Mouse (Mus musculus) cerebral cortex, adult 2 months (tissue): ENCODE data around the gene Ucn2.

ENCODE experiments used
- WGBS: fragments of 180-500 bp; shearing (Covaris S2); methylation state at CpG from one replicate; pipeline ENCODE4 v1.1.7; 2018; 5-methylcytosine and 5-hydroxymethylcytosine counted together

The Ucn2 gene

DNA sequence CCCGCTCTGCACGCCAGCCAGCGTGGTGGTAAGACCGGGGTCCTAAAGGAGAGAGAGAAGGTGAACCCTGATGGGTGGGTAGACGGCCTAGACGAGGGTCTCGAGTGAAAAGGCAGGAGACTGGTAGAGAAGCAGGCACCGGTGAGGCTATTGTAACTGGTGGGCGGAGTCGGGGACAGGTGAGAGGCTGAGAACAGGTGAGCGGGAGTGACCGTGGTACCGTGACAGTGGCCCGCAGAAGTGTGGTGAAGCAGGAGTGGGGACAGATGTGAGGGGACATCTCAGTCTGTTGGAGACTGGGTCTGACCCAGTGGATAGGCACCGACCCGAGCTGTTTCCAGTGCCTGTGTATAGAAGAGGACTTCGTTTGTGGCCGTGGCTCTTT, 6.3 kb downstream of the Ucn2 start:
- 7% methylated on average over 18 of the region's 18 CpGs for WGBS

GRCm38 (mm10) chr9:108992620-108993361, 7.0 kb downstream of the Ucn2 start:
- 62% methylated on average over 9 of the region's 9 CpGs for WGBS

DNA sequence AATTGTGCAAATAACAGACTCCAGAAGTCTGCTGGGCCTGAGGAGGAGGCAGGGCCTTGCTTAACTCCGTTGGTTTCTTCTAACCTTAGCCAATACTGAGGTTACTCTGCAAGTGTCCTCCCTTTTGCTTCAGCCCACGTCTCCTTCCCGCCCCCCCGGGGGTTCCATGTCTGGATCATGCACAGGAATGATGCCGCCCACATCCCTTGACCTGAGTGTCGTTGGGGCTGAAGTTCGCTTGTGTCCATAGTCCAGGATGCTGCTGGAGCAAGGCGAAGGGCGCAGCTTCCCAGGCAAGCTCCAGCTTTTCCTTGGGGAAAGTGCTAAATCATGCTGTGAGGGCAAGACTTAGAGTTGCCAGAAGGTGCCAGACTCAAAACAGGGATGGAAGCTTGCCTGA, 10.6 kb downstream of the Ucn2 start:
- WGBS = 75% methylated on average over 9 of the region's 9 CpGs

DNA sequence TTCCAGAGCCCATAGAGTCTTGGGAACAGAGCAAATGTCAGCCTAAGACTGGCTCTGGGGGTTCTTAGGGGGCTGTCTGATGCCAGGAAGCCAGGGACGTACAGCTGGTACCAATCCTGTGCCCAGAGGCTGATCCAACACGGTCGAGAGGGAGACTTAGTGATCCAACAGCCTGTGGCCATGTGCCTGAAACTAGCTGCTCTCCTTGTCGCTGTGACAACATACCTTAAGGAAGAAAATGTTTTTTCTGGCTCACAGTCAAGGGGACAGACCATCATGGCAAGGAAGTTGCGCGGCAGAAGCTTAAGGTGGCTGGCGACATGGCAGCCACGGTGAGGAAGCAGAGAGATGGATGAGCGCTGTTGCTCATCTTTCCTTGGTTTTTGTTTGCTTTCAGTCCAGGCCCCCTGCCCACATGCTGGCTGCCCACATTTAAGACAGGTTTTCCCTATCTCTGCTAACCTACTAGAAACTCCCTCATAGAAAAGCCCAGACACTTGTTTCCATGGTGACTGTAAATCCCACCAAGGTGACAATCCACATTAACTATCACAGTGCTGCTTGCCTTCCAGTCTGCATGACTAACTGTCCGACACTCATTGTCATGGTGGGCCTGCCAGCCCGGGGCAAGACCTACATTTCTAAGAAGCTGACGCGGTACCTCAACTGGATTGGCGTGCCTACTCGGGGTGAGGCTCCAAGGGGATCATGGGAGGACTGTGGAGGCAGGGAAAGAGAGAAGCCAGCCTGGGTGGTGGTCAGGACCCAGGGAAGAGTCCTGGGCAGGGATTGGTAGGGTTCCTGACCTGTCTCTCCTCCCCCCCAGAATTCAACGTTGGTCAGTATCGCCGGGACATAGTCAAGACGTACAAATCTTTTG, 12.7 kb downstream of the Ucn2 start:
- WGBS = 51% methylated on average over 19 of the region's 19 CpGs

DNA sequence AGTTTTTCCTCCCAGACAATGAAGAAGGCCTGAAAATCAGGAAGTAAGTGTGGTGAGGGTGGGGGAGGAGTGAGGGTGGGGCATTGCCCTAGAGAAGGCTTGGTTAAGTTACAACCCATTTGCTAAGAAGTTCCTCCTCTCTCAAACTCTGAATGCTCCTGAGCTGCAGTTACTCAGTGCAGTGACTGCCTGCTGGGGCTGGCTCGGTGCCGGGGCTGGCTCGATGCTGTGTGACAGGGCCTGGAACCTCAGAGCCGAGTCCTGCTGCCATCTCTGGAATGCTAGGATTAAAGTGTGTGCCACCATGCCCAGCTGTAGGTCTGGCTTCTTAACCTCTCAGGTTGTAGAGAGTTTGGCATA, 13.3 kb downstream of the Ucn2 start:
- WGBS = 39% methylated on average over 4 of the region's 4 CpGs

DNA sequence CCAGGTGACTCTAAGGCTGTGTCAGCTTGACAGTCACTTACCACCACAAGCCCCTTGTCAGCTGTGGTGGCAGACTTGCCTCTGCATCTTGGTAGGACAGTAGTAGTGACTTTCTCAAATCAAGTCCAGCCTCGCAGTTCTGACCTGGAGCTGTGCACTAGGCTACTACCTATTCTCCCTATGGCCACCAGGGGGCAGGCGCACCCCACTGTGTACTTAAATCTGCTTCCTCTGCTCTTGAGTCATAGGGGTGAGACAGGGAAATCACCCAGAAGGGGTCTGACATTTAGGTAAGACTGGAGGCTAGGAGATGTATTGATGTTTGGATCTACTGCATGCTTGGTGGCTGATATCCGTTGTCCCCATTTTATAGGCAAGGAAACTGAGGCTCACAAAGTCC, 14.9 kb downstream of the Ucn2 start:
- WGBS = 14% methylated on average over 3 of the region's 3 CpGs

DNA sequence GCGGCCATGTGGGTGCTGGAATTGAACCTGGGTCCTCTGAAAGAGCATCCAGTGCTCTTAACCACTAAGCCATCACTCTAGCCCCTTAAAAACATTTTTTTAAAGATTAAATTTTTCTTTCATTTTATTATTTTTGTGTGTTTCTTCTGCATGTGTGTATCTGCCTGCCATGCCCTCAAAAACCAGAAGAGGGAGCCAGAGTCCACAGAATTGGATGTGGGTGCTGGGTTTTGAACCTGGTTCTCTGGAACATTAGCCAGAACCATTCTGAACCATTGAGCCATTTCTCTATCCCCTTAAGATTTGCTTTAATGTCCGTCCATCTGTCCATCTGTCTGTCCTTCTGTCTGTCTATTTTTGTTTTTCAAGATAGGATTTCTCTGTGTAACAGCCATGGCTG, 17.4 kb downstream of the Ucn2 start:
- 62% methylated on average over 2 of the region's 2 CpGs for WGBS

- 80% methylated on average over 21 of the region's 21 CpGs for WGBS
These were observed 21.4 kb downstream of the Ucn2 start for GRCm38 (mm10) chr9:109007025-109007780.

DNA sequence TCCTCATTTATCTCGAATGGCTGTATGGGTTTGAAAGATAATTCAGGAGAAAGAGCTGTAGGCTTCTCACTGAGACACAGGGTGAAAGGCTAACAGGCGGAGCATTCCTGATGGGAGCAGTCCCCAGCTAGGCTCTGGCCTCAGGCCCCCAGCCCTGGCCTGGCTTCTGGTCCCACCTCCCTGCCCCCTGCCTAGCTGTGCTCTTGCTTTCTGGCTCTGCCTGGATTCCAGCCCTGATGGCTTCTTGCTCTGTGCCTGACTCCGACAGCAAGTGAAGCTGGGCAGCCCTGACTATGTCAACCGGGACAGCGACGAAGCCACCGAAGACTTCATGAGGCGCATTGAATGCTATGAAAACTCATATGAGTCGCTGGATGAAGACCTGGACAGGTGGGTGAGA, 22.3 kb downstream of the Ucn2 start:
- WGBS = 87% methylated on average over 9 of the region's 9 CpGs

- WGBS = 36% methylated on average over 10 of the region's 10 CpGs
These were observed 23.3 kb downstream of the Ucn2 start for GRCm38 (mm10) chr9:109008994-109009635.

DNA sequence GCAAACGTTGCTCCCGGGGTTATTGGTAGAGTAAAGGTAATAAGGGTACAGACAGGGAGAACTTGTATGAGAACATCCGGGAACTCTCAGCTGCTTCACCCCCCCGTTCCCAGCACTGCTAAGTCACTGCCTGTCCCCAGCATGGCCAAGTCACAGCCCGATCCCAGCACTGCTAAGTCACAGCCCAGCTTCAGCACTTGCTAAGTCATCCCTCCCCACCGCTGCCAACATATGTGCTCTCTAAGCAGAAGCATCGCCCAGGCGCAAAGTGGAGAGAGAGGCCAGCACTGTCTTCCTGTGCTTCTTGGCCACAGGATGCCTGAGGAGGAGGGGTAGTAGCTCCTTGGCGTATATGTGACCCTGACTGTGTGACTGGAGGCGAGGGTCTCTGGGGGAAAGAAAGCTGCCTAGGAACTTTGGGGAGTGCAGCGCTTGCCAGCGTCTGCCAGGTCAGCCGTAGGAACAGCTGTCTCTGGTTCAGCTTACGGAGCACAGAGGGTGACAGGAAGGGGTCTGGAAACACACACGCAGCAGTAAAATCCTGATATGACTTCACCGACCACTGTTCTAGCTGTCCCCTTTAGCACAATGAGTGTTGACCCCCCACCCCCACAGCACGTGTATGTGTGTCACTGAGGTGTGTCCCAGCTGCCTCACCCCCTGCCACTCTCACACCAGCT, 24.0 kb downstream of the Ucn2 start:
- WGBS = 39% methylated on average over 17 of the region's 17 CpGs

- 79% methylated on average over 14 of the region's 14 CpGs for WGBS
These were observed 24.5 kb downstream of the Ucn2 start for GRCm38 (mm10) chr9:109010316-109010690.

GRCm38 (mm10) chr9:109015397-109015796, 29.6 kb downstream of the Ucn2 start:
- WGBS = 89% methylated on average over 8 of the region's 8 CpGs

DNA sequence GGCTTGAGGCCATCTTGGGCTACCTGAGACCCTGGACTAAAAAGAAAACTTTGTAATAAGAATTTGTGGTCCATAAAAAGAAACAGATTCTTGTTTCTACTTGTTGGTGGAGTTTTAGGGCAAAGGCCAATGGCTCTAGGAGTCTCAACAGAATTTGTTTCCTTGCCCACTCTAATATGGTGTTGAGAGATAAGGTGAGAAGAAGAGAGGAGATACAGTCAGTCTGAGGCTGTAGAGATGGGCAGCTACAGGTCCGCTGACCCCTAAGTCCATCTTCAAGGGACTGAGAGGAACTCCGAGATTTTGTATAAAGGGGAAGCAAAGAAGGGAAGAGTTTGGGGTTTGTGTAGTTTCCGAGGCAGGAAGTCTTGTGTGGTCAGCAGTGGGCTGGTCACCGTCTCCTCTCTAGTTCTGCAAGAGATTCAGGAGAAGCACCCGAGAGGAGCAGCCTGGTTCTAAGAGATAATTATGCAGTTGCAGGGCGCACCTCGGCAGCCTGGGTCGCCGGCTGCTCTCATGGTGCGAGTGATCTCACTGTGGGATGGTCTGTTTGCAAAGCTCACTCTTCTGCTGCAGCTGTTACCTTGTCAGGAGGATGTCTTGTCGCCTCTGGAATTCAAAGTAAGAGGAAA, 31.3 kb downstream of the Ucn2 start:
- 86% methylated on average over 11 of the region's 11 CpGs for WGBS

GRCm38 (mm10) chr9:109021428-109021827, 35.6 kb downstream of the Ucn2 start:
- 62% methylated on average over 4 of the region's 4 CpGs for WGBS

DNA sequence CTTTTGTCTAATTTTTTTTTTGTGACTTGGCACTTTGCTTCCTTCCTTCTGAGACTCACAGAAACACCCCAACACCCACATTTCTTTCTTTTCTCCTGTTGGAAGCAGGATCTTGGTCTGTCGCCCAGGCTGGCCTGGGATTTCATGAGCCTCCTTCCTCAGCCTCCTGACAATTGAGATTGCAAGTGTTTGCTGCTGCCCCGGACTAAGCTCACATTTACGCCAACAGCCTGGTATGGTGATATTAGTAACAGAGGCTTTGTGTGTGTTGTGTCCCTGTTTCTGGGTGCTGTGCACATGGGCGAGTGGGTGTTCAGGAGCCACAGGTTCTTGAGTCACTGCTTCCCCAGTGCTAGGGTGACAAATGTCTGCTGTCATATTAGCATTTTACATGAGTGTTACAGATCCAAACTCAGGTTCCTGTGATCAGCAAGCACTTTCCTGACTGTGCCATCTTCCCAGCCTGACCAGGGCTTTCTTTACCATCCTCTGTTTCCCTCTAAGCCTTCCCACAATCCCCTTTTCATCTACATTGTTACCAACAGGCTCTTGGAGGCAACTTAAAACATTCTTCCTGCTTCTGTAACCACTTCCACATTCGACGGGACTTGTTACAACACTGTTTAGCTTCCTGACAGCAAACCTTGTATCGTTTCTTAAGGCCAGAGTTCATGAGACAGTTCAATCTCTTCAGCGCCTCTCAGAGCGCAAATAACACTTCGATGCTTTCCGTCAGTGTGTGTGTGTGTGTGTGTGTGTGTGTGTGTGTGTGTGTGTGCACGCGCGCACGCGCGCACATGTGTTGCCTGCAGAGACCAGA, 37.3 kb downstream of the Ucn2 start:
- 65% methylated on average over 17 of the region's 17 CpGs for WGBS

- 62% methylated on average over 8 of the region's 8 CpGs for WGBS
These were observed 41.7 kb downstream of the Ucn2 start for GRCm38 (mm10) chr9:109027521-109027920.

DNA sequence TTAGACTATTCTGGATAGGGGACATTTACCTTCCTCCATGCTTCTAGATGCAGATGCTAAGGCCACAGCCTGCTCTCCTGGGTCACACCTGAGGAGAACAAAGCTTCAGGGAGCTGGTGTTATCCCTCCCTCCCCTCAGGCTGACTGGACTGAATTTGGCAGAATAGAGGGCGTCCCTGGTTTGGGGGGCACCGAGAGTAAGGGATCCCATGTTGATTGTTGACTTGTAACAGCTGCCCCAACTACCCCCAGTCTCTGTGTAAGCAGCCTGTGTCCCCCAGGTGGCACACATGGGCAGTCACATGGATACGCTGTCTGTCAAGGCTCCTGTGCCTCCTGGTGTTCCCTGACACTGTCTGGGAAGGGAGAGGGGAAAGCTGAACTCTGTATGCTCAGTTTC, 42.6 kb downstream of the Ucn2 start:
- WGBS = 93% methylated on average over 3 of the region's 3 CpGs

DNA sequence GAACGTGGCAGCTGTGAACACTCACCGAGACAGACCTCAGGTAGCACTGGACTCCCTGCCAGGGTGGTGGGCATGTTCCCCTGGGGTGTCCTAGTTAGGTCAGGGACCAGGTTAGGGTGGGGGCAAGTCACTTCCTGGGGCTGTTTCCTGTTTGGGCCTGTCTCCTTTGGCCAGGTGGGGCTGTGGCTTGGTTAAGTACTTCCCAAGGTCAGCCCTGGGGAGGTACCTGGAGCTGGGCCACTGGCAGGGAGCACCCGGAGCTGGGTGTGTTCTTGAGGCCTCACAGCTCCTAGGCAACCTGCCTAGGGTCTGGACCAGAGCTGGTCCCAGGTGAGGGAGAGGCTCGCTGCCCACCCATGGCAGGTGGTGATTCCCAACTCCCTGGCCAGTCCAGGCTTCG, 43.1 kb downstream of the Ucn2 start:
- whole genome bisulfite sequencing = 86% methylated on average over 5 of the region's 5 CpGs

DNA sequence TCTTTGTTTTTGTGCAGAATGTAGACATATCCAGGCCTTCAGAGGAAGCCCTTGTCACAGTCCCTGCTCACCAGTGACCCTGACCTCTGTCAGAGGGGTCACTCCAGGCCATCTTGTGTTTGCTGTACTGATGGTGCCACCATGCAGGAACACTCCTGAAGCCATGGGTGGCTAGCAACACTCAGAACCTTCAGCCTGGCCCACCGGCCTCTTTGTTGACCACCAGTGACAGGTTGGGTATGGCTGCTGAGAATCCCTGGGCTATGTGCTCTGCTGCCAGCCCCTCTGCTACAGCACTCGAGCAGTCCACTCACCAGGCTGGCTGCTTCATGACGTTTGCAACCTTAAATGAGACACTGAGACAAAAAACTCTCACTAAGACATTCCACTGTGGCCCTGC, 44.5 kb downstream of the Ucn2 start:
- WGBS = 77% methylated on average over 3 of the region's 3 CpGs
